Mouse (Mus musculus): ENCODE data around the gene Slc25a44. TPM values are rescaled to one million over a fixed set of nuclear protein-coding genes. Genes with fewer than 3 reads are reported as not detected.
A peak's percentile ranks its signal among the peaks of the same experiment; 100 is the strongest.

Slc25a44 gene
- polyA plus RNA-seq, 1 experiment from 2014 or later, result 19.7 TPM

DNA sequence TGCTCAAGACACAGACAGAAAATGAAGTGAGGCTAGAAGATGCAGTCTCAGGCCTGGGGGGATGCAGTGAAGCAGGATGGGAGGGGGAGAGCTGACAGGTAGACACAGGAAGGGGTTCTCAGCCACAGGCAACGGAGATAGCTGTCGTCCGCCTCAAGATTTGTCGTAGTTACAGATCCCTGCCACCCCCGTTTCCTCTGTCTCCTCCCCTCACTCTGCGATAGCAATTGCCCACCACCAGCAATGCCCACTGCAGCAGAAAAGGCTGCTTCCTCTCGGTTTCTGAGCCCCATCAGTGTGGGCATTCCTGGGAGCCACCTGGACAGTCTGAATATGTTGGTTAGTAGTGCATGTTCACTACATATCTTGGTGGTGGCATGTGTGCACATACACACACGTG is 28.4 kb upstream of the Slc25a44 start:
- no peaks in the 10 kb centered on the region for H3K9me3 ChIP-seq (ENCODE audit: control insufficient read depth, low read length)
- peaks cover 19% of the 10 kb centered on the region for H3K4me1 ChIP-seq (replicated peaks; ENCODE audit: control insufficient read depth, insufficient read depth, low read length)
- H3K27ac ChIP-seq (ENCODE audit: low read depth), result no peak overlapping the region
- ATAC-seq (replicated peaks; ENCODE audit: low FRiP score, low TSS enrichment, low read depth), result no peak
- no peak overlapping the region for H3K9ac ChIP-seq (ENCODE audit: low read length)
- no peaks in the 10 kb centered on the region for H3K36me3 ChIP-seq (ENCODE audit: control insufficient read depth, insufficient read depth, low read length)
- no peak overlapping the region for H3K4me2 ChIP-seq (ENCODE audit: low read length)
- H3K27me3 ChIP-seq (replicated peaks; ENCODE audit: control insufficient read depth, insufficient read depth, low read length), result no peaks in the 10 kb centered on the region
- no peak overlapping the region for H3K4me3 ChIP-seq (ENCODE audit: low read depth, low read length)
- DNase-seq (ENCODE audit: low spot score), result no peak
- WGBS, result 56% methylated on average over 8 of the region's 8 CpGs

DNA sequence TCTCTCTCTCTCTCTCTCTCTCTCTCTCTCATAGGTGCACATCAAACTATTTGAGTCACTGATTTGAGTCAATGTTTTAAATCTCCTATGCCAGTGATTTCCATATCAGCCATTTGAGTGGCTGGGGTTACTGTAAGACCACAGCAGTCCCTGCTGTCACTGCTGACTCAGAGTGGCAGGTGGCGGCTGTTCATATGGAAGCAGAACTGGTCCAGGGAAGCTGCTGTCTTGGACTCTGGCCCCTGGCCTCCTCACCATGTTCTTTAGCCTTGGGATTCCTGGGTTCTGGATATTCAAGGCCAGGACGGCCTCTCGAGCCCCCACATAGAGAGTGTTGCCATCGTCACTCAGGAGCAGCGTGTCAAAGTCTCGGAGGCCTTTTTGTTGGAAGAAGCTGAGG is 27.8 kb upstream of the Slc25a44 start:
- no peaks in the 10 kb centered on the region for H3K27me3 ChIP-seq (replicated peaks; ENCODE audit: control insufficient read depth, insufficient read depth, low read length)
- H3K9me3 ChIP-seq (ENCODE audit: control insufficient read depth, low read length), result no peaks in the 10 kb centered on the region
- peaks cover 24% of the 10 kb centered on the region for H3K4me1 ChIP-seq (replicated peaks; ENCODE audit: control insufficient read depth, insufficient read depth, low read length)
- no peak overlapping the region for H3K4me2 ChIP-seq (ENCODE audit: low read length)
- H3K36me3 ChIP-seq (ENCODE audit: control insufficient read depth, insufficient read depth, low read length), result no peaks in the 10 kb centered on the region
- 75% methylated on average over 6 of the region's 6 CpGs for WGBS
- H3K4me3 ChIP-seq (ENCODE audit: low read depth, low read length), result no peak overlapping the region
- ATAC-seq (replicated peaks; ENCODE audit: low FRiP score, low TSS enrichment, low read depth) (no peak), DNase-seq (ENCODE audit: low spot score) (no peak)
- H3K9ac ChIP-seq (ENCODE audit: low read length), result no peak overlapping the region
- H3K27ac ChIP-seq (ENCODE audit: low read depth), result no peak overlapping the region

DNA sequence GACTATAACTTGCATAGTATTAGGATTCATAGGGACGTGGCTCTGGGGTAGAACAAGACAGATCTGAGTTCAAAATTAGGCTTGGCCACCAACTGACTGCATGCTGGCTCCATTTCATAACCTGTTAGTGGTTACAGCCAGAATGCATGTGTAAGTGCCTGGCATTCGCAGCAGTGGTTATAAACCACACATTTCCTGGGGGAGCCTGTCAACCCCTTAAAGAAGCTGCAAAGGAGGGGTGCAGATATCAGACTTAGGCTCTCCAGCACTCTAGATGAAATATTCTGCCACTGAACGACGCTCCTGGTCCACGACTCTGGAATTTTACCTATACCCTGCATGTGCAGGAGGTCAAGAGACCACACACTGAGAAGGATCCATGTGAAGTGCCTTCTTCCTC is 27.3 kb upstream of the Slc25a44 start:
- WGBS, result 52% methylated on average over 5 of the region's 5 CpGs
- Histone ChIP-seq H3K4me2 (ENCODE audit: low read length) (no peak overlapping the region), H3K4me3 (ENCODE audit: low read depth, low read length) (no peak overlapping the region), H3K4me1 (replicated peaks; ENCODE audit: control insufficient read depth, insufficient read depth, low read length) (peaks cover 24% of the 10 kb centered on the region), H3K27ac (ENCODE audit: low read depth) (no peak overlapping the region), H3K9ac (ENCODE audit: low read length) (no peak overlapping the region), H3K27me3 (replicated peaks; ENCODE audit: control insufficient read depth, insufficient read depth, low read length) (no peaks in the 10 kb centered on the region), H3K9me3 (ENCODE audit: control insufficient read depth, low read length) (no peaks in the 10 kb centered on the region), H3K36me3 (ENCODE audit: control insufficient read depth, insufficient read depth, low read length) (no peaks in the 10 kb centered on the region)
- no peak for ATAC-seq (replicated peaks; ENCODE audit: low FRiP score, low TSS enrichment, low read depth)
- no peak for DNase-seq (ENCODE audit: low spot score)

DNA sequence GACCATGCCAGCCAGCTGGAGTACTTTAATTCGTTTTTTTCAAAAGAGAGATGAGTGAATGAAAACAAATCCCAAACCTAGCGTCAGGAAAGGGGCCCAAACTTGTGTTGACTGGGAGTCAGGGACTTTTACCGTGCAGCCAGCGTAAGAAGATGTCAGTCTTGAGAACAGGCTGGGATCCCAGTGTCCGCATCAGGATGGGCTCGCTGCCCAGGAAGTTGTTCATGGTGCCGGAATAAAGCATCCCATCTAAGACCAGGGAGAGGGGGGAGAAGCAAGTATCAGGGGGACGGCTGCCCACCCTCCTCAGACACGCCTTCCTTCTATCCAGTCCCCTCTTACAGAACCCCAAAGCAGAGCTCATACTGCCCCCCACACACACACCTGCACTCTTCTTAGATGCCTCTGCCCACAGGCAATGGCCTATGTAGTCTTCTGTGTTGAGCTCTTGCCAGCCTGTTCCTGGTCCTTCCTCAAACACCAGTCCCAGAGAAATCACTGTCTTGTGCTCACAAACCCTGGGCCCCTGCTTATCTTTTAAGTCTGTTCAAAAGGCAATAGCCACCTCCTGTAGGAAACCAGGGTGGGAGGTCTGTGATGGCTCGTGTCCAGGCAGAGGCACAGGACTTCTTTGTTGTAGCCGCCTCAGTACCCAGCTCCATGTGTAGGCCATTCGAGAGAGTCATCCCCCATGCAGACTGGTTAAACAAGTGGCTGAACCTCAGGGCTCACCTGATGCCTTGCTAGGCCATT is 25.6 kb upstream of the Slc25a44 start:
- ATAC-seq (replicated peaks; ENCODE audit: low FRiP score, low TSS enrichment, low read depth) (no peak), DNase-seq (ENCODE audit: low spot score) (no peak)
- WGBS, result 76% methylated on average over 12 of the region's 12 CpGs
- Histone ChIP-seq H3K27me3 (replicated peaks; ENCODE audit: control insufficient read depth, insufficient read depth, low read length) (no peaks in the 10 kb centered on the region), H3K9ac (ENCODE audit: low read length) (no peak overlapping the region), H3K9me3 (ENCODE audit: control insufficient read depth, low read length) (no peaks in the 10 kb centered on the region), H3K36me3 (ENCODE audit: control insufficient read depth, insufficient read depth, low read length) (no peaks in the 10 kb centered on the region), H3K4me1 (replicated peaks; ENCODE audit: control insufficient read depth, insufficient read depth, low read length) (peaks cover 23% of the 10 kb centered on the region), H3K4me2 (ENCODE audit: low read length) (no peak overlapping the region), H3K27ac (ENCODE audit: low read depth) (no peak overlapping the region; the same call in 1 of the 2 replicates), H3K4me3 (ENCODE audit: low read depth, low read length) (no peak overlapping the region)

DNA sequence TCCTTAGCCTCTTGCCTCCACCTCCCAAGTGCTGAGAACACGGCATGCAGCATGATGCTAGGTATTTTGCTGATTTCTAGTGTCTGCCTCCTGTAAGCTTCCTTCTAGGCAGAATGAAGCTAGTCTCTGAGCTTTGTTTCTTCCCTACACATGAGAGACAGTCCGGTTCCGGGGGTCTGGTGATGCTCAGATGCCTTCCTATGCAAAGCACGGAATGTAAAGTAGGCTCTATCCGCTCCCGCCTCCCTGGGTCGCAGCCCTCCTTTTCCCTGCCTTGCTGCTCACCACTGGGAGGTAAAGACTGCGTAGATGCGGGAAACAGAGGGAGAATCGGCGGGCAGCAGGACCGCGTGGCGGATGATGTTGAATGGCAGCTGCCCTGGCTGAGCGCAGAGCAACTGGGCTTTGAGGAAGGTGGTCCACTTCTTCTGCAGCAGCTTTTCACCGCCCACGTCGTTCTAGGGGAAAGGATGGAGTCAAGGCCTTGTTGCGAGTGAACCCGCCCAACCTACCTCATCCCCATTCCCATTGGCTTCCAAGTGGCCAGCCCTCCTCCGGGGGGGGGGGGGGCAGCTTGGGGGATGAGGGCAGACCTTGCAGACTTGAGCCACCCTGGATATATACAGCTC is 24.6 kb upstream of the Slc25a44 start:
- DNase-seq (ENCODE audit: low spot score) (peak; percentile 74), ATAC-seq (replicated peaks; ENCODE audit: low FRiP score, low TSS enrichment, low read depth) (peak; percentile 37)
- 14% methylated on average over 21 of the region's 21 CpGs for WGBS
- Histone ChIP-seq H3K9me3 (ENCODE audit: control insufficient read depth, low read length) (no peaks in the 10 kb centered on the region), H3K9ac (ENCODE audit: low read length) (peak overlapping the region; percentile 38), H3K4me2 (ENCODE audit: low read length) (peak overlapping the region; percentile 43), H3K4me3 (ENCODE audit: low read depth, low read length) (peak overlapping the region; percentile 27), H3K36me3 (ENCODE audit: control insufficient read depth, insufficient read depth, low read length) (no peaks in the 10 kb centered on the region), H3K27ac (ENCODE audit: low read depth) (peak overlapping the region; percentile 6), H3K27me3 (replicated peaks; ENCODE audit: control insufficient read depth, insufficient read depth, low read length) (no peaks in the 10 kb centered on the region), H3K4me1 (replicated peaks; ENCODE audit: control insufficient read depth, insufficient read depth, low read length) (peaks cover 23% of the 10 kb centered on the region)

DNA sequence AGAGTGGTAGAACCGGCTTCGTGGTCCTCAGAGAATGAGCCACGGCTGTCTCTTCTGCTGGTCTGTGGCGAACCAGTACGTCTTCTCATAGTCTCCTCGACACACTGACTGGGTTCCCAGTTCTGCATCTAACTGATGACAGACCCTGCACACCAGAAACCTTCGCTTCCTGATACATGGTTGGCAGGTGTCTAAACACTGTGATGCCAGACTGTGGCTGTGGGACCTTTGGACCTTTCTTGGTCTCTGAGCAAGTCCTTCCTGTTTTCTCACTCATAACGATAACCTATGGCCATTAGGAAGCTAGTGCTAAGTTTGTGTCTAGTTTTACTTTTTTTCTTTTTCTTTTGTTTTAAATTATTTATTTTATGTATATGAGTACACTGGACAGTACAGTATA is 23.5 kb upstream of the Slc25a44 start:
- ATAC-seq (replicated peaks; ENCODE audit: low FRiP score, low TSS enrichment, low read depth), result no peak
- H3K9me3 ChIP-seq (ENCODE audit: control insufficient read depth, low read length), result no peaks in the 10 kb centered on the region
- peaks cover 23% of the 10 kb centered on the region for H3K4me1 ChIP-seq (replicated peaks; ENCODE audit: control insufficient read depth, insufficient read depth, low read length)
- no peak overlapping the region for H3K9ac ChIP-seq (ENCODE audit: low read length)
- DNase-seq (ENCODE audit: low spot score), result no peak
- no peak overlapping the region for H3K4me3 ChIP-seq (ENCODE audit: low read depth, low read length)
- H3K36me3 ChIP-seq (ENCODE audit: control insufficient read depth, insufficient read depth, low read length), result no peaks in the 10 kb centered on the region
- H3K4me2 ChIP-seq (ENCODE audit: low read length), result no peak overlapping the region
- H3K27me3 ChIP-seq (replicated peaks; ENCODE audit: control insufficient read depth, insufficient read depth, low read length), result no peaks in the 10 kb centered on the region
- H3K27ac ChIP-seq (ENCODE audit: low read depth), result no peak overlapping the region
- WGBS, result 85% methylated on average over 8 of the region's 8 CpGs

DNA sequence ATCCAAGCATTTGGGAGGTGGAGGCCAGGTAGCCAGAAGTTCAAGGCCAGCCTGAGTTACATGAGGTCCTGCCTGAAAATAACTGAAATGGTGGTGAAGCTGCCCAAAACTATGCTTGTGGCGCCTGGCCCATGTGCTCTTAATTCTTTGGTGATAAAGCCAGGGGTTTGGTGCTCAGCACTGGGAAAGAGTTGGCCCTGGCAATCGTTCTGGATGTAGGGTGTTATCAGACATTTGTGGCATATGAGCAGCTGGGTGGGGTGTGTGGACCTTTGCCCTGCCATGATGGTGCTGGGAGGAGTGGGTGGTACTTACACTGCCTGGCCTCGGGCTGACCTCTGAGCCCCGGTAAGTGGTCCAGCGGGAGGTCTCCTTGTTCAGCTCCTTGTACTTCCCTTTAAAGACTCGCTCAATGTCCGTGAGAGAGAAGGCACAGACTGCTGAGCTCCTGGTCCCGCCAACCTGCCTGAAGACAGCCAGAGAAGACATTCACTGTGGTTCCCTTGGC is 22.8 kb upstream of the Slc25a44 start:
- 48% methylated on average over 8 of the region's 8 CpGs for WGBS
- Histone ChIP-seq H3K9ac (ENCODE audit: low read length) (no peak overlapping the region), H3K4me3 (ENCODE audit: low read depth, low read length) (no peak overlapping the region), H3K36me3 (ENCODE audit: control insufficient read depth, insufficient read depth, low read length) (no peaks in the 10 kb centered on the region), H3K9me3 (ENCODE audit: control insufficient read depth, low read length) (no peaks in the 10 kb centered on the region), H3K4me2 (ENCODE audit: low read length) (no peak overlapping the region), H3K4me1 (replicated peaks; ENCODE audit: control insufficient read depth, insufficient read depth, low read length) (peaks cover 23% of the 10 kb centered on the region), H3K27me3 (replicated peaks; ENCODE audit: control insufficient read depth, insufficient read depth, low read length) (no peaks in the 10 kb centered on the region), H3K27ac (ENCODE audit: low read depth) (no peak overlapping the region)
- ATAC-seq (replicated peaks; ENCODE audit: low FRiP score, low TSS enrichment, low read depth) (no peak), DNase-seq (ENCODE audit: low spot score) (no peak)

DNA sequence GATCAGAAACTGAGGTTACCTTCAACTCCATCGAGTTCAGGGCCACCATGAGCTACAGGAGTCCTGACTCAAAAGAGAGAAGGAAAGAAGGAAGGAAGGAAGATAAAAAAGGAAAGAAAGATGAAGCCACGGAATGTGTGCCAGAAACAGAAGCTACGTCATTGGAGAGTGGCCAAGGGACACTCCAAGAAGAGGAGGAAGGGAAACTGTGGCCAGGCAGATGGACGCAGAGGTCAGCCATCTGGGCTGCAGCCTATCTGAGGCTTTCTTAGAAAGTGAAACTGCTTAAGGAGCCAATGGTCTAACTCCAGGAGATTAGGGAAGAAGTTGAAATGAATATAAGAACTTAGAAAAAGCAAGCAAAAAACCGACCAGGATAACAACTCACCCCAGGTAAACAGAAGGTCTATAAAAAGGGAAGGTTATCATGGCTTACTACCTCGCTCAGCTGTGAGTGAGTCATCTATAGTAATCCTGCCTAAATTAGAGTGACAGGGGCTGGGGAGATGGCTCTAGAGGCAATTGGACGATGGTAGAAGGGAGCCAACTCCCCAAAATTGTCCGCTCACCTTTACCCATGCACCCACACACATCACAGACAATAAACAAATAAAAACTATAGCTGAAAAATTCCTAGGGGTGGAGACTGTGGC is 21.7 kb upstream of the Slc25a44 start:
- Histone ChIP-seq H3K9me3 (ENCODE audit: control insufficient read depth, low read length) (no peaks in the 10 kb centered on the region), H3K27me3 (replicated peaks; ENCODE audit: control insufficient read depth, insufficient read depth, low read length) (no peaks in the 10 kb centered on the region), H3K4me1 (replicated peaks; ENCODE audit: control insufficient read depth, insufficient read depth, low read length) (peaks cover 23% of the 10 kb centered on the region), H3K4me3 (ENCODE audit: low read depth, low read length) (no peak overlapping the region), H3K36me3 (ENCODE audit: control insufficient read depth, insufficient read depth, low read length) (no peaks in the 10 kb centered on the region), H3K27ac (ENCODE audit: low read depth) (no peak overlapping the region; the same call in 1 of the 2 replicates), H3K9ac (ENCODE audit: low read length) (no peak overlapping the region), H3K4me2 (ENCODE audit: low read length) (no peak overlapping the region)
- DNase-seq (ENCODE audit: low spot score) (no peak), ATAC-seq (replicated peaks; ENCODE audit: low FRiP score, low TSS enrichment, low read depth) (no peak)
- WGBS, result 66% methylated on average over 8 of the region's 8 CpGs

All from intestine, embryonic 14.5 days (tissue).